Mouse (Mus musculus): ENCODE data around the gene Pld1.

Gene Pld1

GRCm38 (mm10) chr3:28049526-28049925 lies 111.0 kb downstream of the Pld1 start:
- TF ChIP-seq CTCF (conservative IDR thresholded peaks at IDR 0.05; ENCODE audit: low read length) (no peak), NANOG (IDR thresholded peaks at IDR 0.05; ENCODE audit: borderline replicate concordance, low read length) (no peak), POU5F1 (IDR thresholded peaks at IDR 0.05; ENCODE audit: borderline replicate concordance, low read length) (no peak)
- Histone ChIP-seq H3K4me1 (replicated peaks; ENCODE audit: low read depth, low read length) (peaks cover 14% of the 10 kb centered on the region), H3K4me3 (replicated peaks; ENCODE audit: low read length) (no peak overlapping the region), H3K27me3 (ENCODE audit: insufficient read depth, low read length) (peaks cover 3% of the 10 kb centered on the region), H3K9me3 (ENCODE audit: low read length) (no peaks in the 10 kb centered on the region), H3K36me3 (ENCODE audit: insufficient read depth, low read length) (no peaks in the 10 kb centered on the region)

- no peaks in the 10 kb centered on the region for H3K27me3 ChIP-seq (ENCODE audit: insufficient read depth, low read length)
- no peak overlapping the region for H3K4me3 ChIP-seq (replicated peaks; ENCODE audit: low read length)
- H3K9me3 ChIP-seq (ENCODE audit: low read length) = no peaks in the 10 kb centered on the region
- no peaks in the 10 kb centered on the region for H3K36me3 ChIP-seq (ENCODE audit: insufficient read depth, low read length)
- TF ChIP-seq NANOG (IDR thresholded peaks at IDR 0.05; ENCODE audit: borderline replicate concordance, low read length) (no peak), POU5F1 (IDR thresholded peaks at IDR 0.05; ENCODE audit: borderline replicate concordance, low read length) (no peak), CTCF (conservative IDR thresholded peaks at IDR 0.05; ENCODE audit: low read length) (no peak)
- H3K4me1 ChIP-seq (replicated peaks; ENCODE audit: low read depth, low read length) = peaks cover 6% of the 10 kb centered on the region; the same call in 1 of the 2 replicates
Observed at GRCm38 (mm10) chr3:28053076-28053475, 114.6 kb downstream of the Pld1 start.

GRCm38 (mm10) chr3:28060713-28061112 lies 122.2 kb downstream of the Pld1 start:
- Histone ChIP-seq H3K4me3 (replicated peaks; ENCODE audit: low read length) (no peak overlapping the region), H3K4me1 (replicated peaks; ENCODE audit: low read depth, low read length) (peaks cover 5% of the 10 kb centered on the region; the same call in 1 of the 2 replicates), H3K9me3 (ENCODE audit: low read length) (no peaks in the 10 kb centered on the region), H3K27me3 (ENCODE audit: insufficient read depth, low read length) (no peaks in the 10 kb centered on the region), H3K36me3 (ENCODE audit: insufficient read depth, low read length) (no peaks in the 10 kb centered on the region)
- TF ChIP-seq POU5F1 (IDR thresholded peaks at IDR 0.05; ENCODE audit: borderline replicate concordance, low read length) = no peak
- no peak for TF ChIP-seq NANOG (IDR thresholded peaks at IDR 0.05; ENCODE audit: borderline replicate concordance, low read length)
- no peak for TF ChIP-seq CTCF (conservative IDR thresholded peaks at IDR 0.05; ENCODE audit: low read length)

GRCm38 (mm10) chr3:28061155-28061554 lies 122.7 kb downstream of the Pld1 start:
- H3K4me3 ChIP-seq (replicated peaks; ENCODE audit: low read length) = no peak overlapping the region
- TF ChIP-seq NANOG (IDR thresholded peaks at IDR 0.05; ENCODE audit: borderline replicate concordance, low read length) = no peak
- TF ChIP-seq POU5F1 (IDR thresholded peaks at IDR 0.05; ENCODE audit: borderline replicate concordance, low read length) = no peak
- TF ChIP-seq CTCF (conservative IDR thresholded peaks at IDR 0.05; ENCODE audit: low read length) = no peak
- no peaks in the 10 kb centered on the region for H3K9me3 ChIP-seq (ENCODE audit: low read length)
- H3K4me1 ChIP-seq (replicated peaks; ENCODE audit: low read depth, low read length) = peaks cover 5% of the 10 kb centered on the region; the same call in 1 of the 2 replicates
- no peaks in the 10 kb centered on the region for H3K36me3 ChIP-seq (ENCODE audit: insufficient read depth, low read length)
- no peaks in the 10 kb centered on the region for H3K27me3 ChIP-seq (ENCODE audit: insufficient read depth, low read length)

GRCm38 (mm10) chr3:28079211-28079610 lies 140.7 kb downstream of the Pld1 start:
- no peaks in the 10 kb centered on the region for H3K4me1 ChIP-seq (replicated peaks; ENCODE audit: low read depth, low read length)
- no peaks in the 10 kb centered on the region for H3K36me3 ChIP-seq (ENCODE audit: insufficient read depth, low read length)
- H3K4me3 ChIP-seq (replicated peaks; ENCODE audit: low read length) = no peak overlapping the region
- no peaks in the 10 kb centered on the region for H3K27me3 ChIP-seq (ENCODE audit: insufficient read depth, low read length)
- peaks cover 6% of the 10 kb centered on the region; the same call in 1 of the 2 replicates for H3K9me3 ChIP-seq (ENCODE audit: low read length)
- no peak for TF ChIP-seq CTCF (conservative IDR thresholded peaks at IDR 0.05; ENCODE audit: low read length)
- TF ChIP-seq NANOG (IDR thresholded peaks at IDR 0.05; ENCODE audit: borderline replicate concordance, low read length) = no peak

GRCm38 (mm10) chr3:28080116-28080515 lies 141.6 kb downstream of the Pld1 start:
- H3K4me3 ChIP-seq (replicated peaks; ENCODE audit: low read length) = no peak overlapping the region
- H3K36me3 ChIP-seq (ENCODE audit: insufficient read depth, low read length) = no peaks in the 10 kb centered on the region
- no peaks in the 10 kb centered on the region for H3K4me1 ChIP-seq (replicated peaks; ENCODE audit: low read depth, low read length)
- H3K27me3 ChIP-seq (ENCODE audit: insufficient read depth, low read length) = no peaks in the 10 kb centered on the region
- H3K9me3 ChIP-seq (ENCODE audit: low read length) = peaks cover 6% of the 10 kb centered on the region; the same call in 1 of the 2 replicates
- TF ChIP-seq CTCF (conservative IDR thresholded peaks at IDR 0.05; ENCODE audit: low read length) = no peak
- TF ChIP-seq POU5F1 (IDR thresholded peaks at IDR 0.05; ENCODE audit: borderline replicate concordance, low read length) = no peak
- no peak for TF ChIP-seq NANOG (IDR thresholded peaks at IDR 0.05; ENCODE audit: borderline replicate concordance, low read length)

- Histone ChIP-seq H3K4me1 (replicated peaks; ENCODE audit: low read depth, low read length) (no peaks in the 10 kb centered on the region), H3K4me3 (replicated peaks; ENCODE audit: low read length) (no peak overlapping the region), H3K9me3 (ENCODE audit: low read length) (peaks cover 6% of the 10 kb centered on the region; the same call in 1 of the 2 replicates), H3K27me3 (ENCODE audit: insufficient read depth, low read length) (no peaks in the 10 kb centered on the region), H3K36me3 (ENCODE audit: insufficient read depth, low read length) (no peaks in the 10 kb centered on the region)
- no peak for TF ChIP-seq POU5F1 (IDR thresholded peaks at IDR 0.05; ENCODE audit: borderline replicate concordance, low read length)
- no peak for TF ChIP-seq NANOG (IDR thresholded peaks at IDR 0.05; ENCODE audit: borderline replicate concordance, low read length)
- no peak for TF ChIP-seq CTCF (conservative IDR thresholded peaks at IDR 0.05; ENCODE audit: low read length)
Observed at GRCm38 (mm10) chr3:28081012-28081411, 142.5 kb downstream of the Pld1 start.

- Histone ChIP-seq H3K4me1 (replicated peaks; ENCODE audit: low read depth, low read length) (no peaks in the 10 kb centered on the region), H3K27me3 (ENCODE audit: insufficient read depth, low read length) (no peaks in the 10 kb centered on the region), H3K36me3 (ENCODE audit: insufficient read depth, low read length) (no peaks in the 10 kb centered on the region), H3K4me3 (replicated peaks; ENCODE audit: low read length) (no peak overlapping the region), H3K9me3 (ENCODE audit: low read length) (no peaks in the 10 kb centered on the region)
- no peak for TF ChIP-seq NANOG (IDR thresholded peaks at IDR 0.05; ENCODE audit: borderline replicate concordance, low read length)
- TF ChIP-seq POU5F1 (IDR thresholded peaks at IDR 0.05; ENCODE audit: borderline replicate concordance, low read length) = no peak
- TF ChIP-seq CTCF (conservative IDR thresholded peaks at IDR 0.05; ENCODE audit: low read length) = no peak
Observed at GRCm38 (mm10) chr3:28083218-28083617, 144.7 kb downstream of the Pld1 start.

- H3K9me3 ChIP-seq (ENCODE audit: low read length) = no peaks in the 10 kb centered on the region
- no peaks in the 10 kb centered on the region for H3K4me1 ChIP-seq (replicated peaks; ENCODE audit: low read depth, low read length)
- H3K27me3 ChIP-seq (ENCODE audit: insufficient read depth, low read length) = no peaks in the 10 kb centered on the region
- no peak overlapping the region for H3K4me3 ChIP-seq (replicated peaks; ENCODE audit: low read length)
- no peaks in the 10 kb centered on the region for H3K36me3 ChIP-seq (ENCODE audit: insufficient read depth, low read length)
- TF ChIP-seq NANOG (IDR thresholded peaks at IDR 0.05; ENCODE audit: borderline replicate concordance, low read length) (no peak), POU5F1 (IDR thresholded peaks at IDR 0.05; ENCODE audit: borderline replicate concordance, low read length) (no peak), CTCF (conservative IDR thresholded peaks at IDR 0.05; ENCODE audit: low read length) (no peak)
Observed at GRCm38 (mm10) chr3:28084281-28084680, 145.8 kb downstream of the Pld1 start.
